ENCODE assay signal across 8 mouse cellular contexts in the genomic region with DNA sequence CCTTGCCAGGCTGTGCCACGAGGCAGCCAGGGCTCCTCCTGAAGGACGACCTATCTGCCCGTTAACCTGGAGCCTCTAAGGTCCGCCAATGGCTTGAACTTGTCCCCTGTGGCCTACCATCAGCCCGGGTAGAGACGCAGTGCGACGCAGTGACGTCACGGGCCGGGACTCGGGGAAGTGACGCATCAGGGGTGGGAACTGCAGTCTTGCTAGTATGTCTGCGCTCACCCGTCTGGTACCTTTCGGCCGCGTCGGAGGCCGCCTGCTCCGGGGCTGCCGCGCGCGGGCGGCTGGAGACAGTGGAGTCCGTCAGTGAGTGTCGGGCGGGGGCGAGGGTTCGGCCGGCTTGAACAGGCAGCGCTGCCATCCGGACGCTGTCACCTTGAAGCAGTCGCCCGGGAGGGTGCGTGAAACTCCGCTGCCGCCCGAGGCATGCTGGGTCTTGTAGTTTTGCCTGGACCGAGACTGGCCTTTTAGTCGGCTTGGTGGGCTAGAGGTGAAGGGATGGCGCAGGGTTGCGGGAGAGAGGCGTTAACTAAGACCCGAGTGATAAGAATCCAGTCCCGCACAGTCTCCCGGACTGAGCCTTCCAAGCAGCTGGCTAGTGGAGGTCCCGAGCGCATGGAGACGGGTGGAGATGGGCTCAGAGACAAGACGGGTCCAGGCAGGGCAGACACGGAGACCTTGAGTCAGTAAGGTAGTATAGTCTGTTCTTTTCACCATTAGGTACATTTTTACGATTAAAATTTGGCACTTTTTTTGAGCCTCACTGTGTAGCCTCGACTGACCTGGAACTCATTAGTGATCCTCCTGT. TPM values are rescaled to one million over a fixed set of nuclear protein-coding genes. Genes with fewer than 3 reads are reported as not detected.
DNase-seq lines count a peak whose midpoint lies in the region; ATAC-seq and TF ChIP-seq lines count a peak whose summit lies in the region.

A gene (plus strand): TSS at position 174 of the 814 bp plus-strand sequence.

- ATAC-seq in embryonic facial prominence, embryonic 14.5 days (ENCODE audit: low read depth): peak; percentile 99
- ATAC-seq in limb, embryonic 13.5 days (ENCODE audit: low FRiP score, low read depth): peak; percentile 98
- peak; percentile 99 for ATAC-seq in midbrain, embryonic 16.5 days

- H3K27ac ChIP-seq in embryonic facial prominence, embryonic 14.5 days (replicated peaks; ENCODE audit: low read depth, low read length): peak within 1 kb of the TSS; percentile 92
- H3K27ac ChIP-seq in heart, adult 2 months: peak within 1 kb of the TSS; percentile 99
- peak within 1 kb of the TSS; percentile 90 for H3K27ac ChIP-seq in limb, embryonic 13.5 days
- peak within 1 kb of the TSS; percentile 92 for H3K27ac ChIP-seq in midbrain, embryonic 16.5 days (ENCODE audit: low read length)

- H3K4me3 ChIP-seq in embryonic facial prominence, embryonic 14.5 days (ENCODE audit: low read depth, low read length): peak within 1 kb of the TSS; percentile 84
- H3K4me3 ChIP-seq in heart, adult 2 months: peak within 1 kb of the TSS; percentile 80
- peak within 1 kb of the TSS; percentile 79 for H3K4me3 ChIP-seq in limb, embryonic 13.5 days
- peak within 1 kb of the TSS; percentile 61 for H3K4me3 ChIP-seq in midbrain, embryonic 16.5 days (ENCODE audit: low read depth, low read length)

- peak within 1 kb of the TSS; percentile 82 for H3K4me2 ChIP-seq in embryonic facial prominence, embryonic 14.5 days (ENCODE audit: low read depth, low read length)
- H3K4me2 ChIP-seq in limb, embryonic 13.5 days (replicated peaks): peak within 1 kb of the TSS; percentile 68
- H3K4me2 ChIP-seq in midbrain, embryonic 16.5 days (ENCODE audit: low read length): peak within 1 kb of the TSS; percentile 81

- 0 out of 2 replicates have a peak, but pooled peaks have one; percentile 66 for TF ChIP-seq EP300 in heart, adult 2 months (IDR thresholded peaks at IDR 0.05; ENCODE audit: insufficient read depth, low read depth, low read length)

- peak within 1 kb of the TSS; percentile 89 for H3K9ac ChIP-seq in embryonic facial prominence, embryonic 14.5 days (ENCODE audit: low read depth, low read length)
- peak within 1 kb of the TSS; percentile 95 for H3K9ac ChIP-seq in heart, adult 2 months (ENCODE audit: low read depth, low read length)
- H3K9ac ChIP-seq in limb, embryonic 13.5 days: peak within 1 kb of the TSS; percentile 86
- peak within 1 kb of the TSS; percentile 78 for H3K9ac ChIP-seq in midbrain, embryonic 16.5 days (ENCODE audit: low read depth, low read length)

- H3K27me3 ChIP-seq in embryonic facial prominence, embryonic 14.5 days (replicated peaks; ENCODE audit: control insufficient read depth, insufficient read depth, low read length): no peaks in the 10 kb centered on the region
- no peaks in the 10 kb centered on the region for H3K27me3 ChIP-seq in heart, adult 2 months (ENCODE audit: control insufficient read depth, insufficient read depth, low read length)
- H3K27me3 ChIP-seq in limb, embryonic 13.5 days: no peaks in the 10 kb centered on the region
- H3K27me3 ChIP-seq in midbrain, embryonic 16.5 days (ENCODE audit: control insufficient read depth, insufficient read depth, low read depth, low read length): no peaks in the 10 kb centered on the region

- intact Hi-C loops in heart, adult 2 months (cut with DNase I): loop anchor here (1.0 to 5.0 kb wide), 2 partner anchors 19 to 135 kb away; a partner anchor contains a TSS

- under 1% methylated on average over 41 of the region's 56 CpGs for WGBS in embryonic facial prominence, embryonic 14.5 days
- 1% methylated on average over 56 of the region's 56 CpGs for WGBS in heart, adult 2 months
- WGBS in limb, embryonic 13.5 days: under 1% methylated on average over 56 of the region's 56 CpGs
- under 1% methylated on average over 56 of the region's 56 CpGs for WGBS in midbrain, embryonic 16.5 days

- H3K9me3 ChIP-seq in embryonic facial prominence, embryonic 14.5 days (ENCODE audit: control insufficient read depth, low read length): no peaks in the 10 kb centered on the region
- no peaks in the 10 kb centered on the region for H3K9me3 ChIP-seq in limb, embryonic 13.5 days
- H3K9me3 ChIP-seq in midbrain, embryonic 16.5 days (replicated peaks; ENCODE audit: control insufficient read depth, low read length, poor library complexity, severe bottlenecking): no peaks in the 10 kb centered on the region

- peaks cover 11% of the 10 kb centered on the region for H3K4me1 ChIP-seq in embryonic facial prominence, embryonic 14.5 days (ENCODE audit: control insufficient read depth, insufficient read depth, low read length)
- peaks cover 6% of the 10 kb centered on the region for H3K4me1 ChIP-seq in heart, adult 2 months (ENCODE audit: control insufficient read depth, insufficient read depth, low read length)
- H3K4me1 ChIP-seq in limb, embryonic 13.5 days: peaks cover 12% of the 10 kb centered on the region
- H3K4me1 ChIP-seq in midbrain, embryonic 16.5 days (ENCODE audit: control insufficient read depth, insufficient read depth, low read length): peaks cover 15% of the 10 kb centered on the region

- TF ChIP-seq POLR2A in heart, adult 2 months (IDR thresholded peaks at IDR 0.05; ENCODE audit: insufficient read depth, low read depth, low read length): peak; percentile 95

- peaks cover 3% of the 10 kb centered on the region; the same call in 1 of the 2 replicates for H3K79me2 ChIP-seq in heart, adult 2 months (replicated peaks; ENCODE audit: control insufficient read depth, insufficient read depth, low read length)

- peak; percentile 94 for DNase-seq in 3T3-L1 (ENCODE audit: low read depth, low spot score)
- DNase-seq in adrenal gland, postnatal 4 days (ENCODE audit: low spot score in 2 of 2): peak; percentile 77 to 85
- DNase-seq in embryonic facial prominence, embryonic 14.5 days (ENCODE audit: low spot score): peak; percentile 97
- peak; percentile 95 to 96 for DNase-seq in heart, adult 2 months
- peak; percentile 94 to 95 for DNase-seq in kidney, adult 8-10 months
- peak; percentile 90 to 95 for DNase-seq in spleen, postnatal 10 days (ENCODE audit: low spot score in 2 of 2)

- peaks cover 34% of the 10 kb centered on the region for H3K36me3 ChIP-seq in embryonic facial prominence, embryonic 14.5 days (ENCODE audit: control insufficient read depth, insufficient read depth, low read length)
- H3K36me3 ChIP-seq in heart, adult 2 months (ENCODE audit: control insufficient read depth, insufficient read depth, low read length): peaks cover 6% of the 10 kb centered on the region
- H3K36me3 ChIP-seq in limb, embryonic 13.5 days: peaks cover 40% of the 10 kb centered on the region
- H3K36me3 ChIP-seq in midbrain, embryonic 16.5 days (ENCODE audit: control insufficient read depth, insufficient read depth, low read length): peaks cover 12% of the 10 kb centered on the region

- no peak for TF ChIP-seq CTCF in heart, adult 2 months (IDR thresholded peaks at IDR 0.05)

RNA-seq across cellular contexts. Expression of the gene that starts here (rescaled TPM):
- total RNA-seq in adrenal gland, postnatal 4 days (2021): 100 to 1,000 TPM; 140 to 145 TPM
- polyA plus RNA-seq in embryonic facial prominence, embryonic 14.5 days (2014; fragmentation: Nextera tagmentation; extraction: Ambion mirVana): 343 and 390 TPM in 2 replicates
- 100 to 1,000 TPM; 625 to 742 TPM for total RNA-seq in heart, adult 2 months (2021)
- 916 and 995 TPM in 2 replicates for polyA plus RNA-seq in heart, adult 2 months (2012; rRNA removed)
- 333 and 336 TPM in 2 replicates for polyA plus RNA-seq in limb, embryonic 13.5 days (2015; fragmentation: Nextera tagmentation; extraction: Ambion mirVana)
- 390 and 451 TPM in 2 replicates for polyA plus RNA-seq in midbrain, embryonic 16.5 days (2015; fragmentation: Nextera tagmentation; extraction: Ambion mirVana)

Comparison
In these comparisons a context has a peak if more than half of its experiments do, and no peak if none do; other contexts are left out.
1. Peak in every context shown above with its lines: DNase-seq, ATAC-seq, H3K4me3 ChIP-seq and H3K27ac ChIP-seq.
2. RNA of the gene that starts here (total RNA-seq): 625 to 742 TPM in heart, adult 2 months; 140 to 145 TPM in adrenal gland, postnatal 4 days; every median in the first group is over 4 times any median in the second.